Mouse (Mus musculus) CD8-positive naive resting alpha-beta T cell, adult 57 days (primary cell): ENCODE results near the gene Timm8b. TPM values are rescaled to one million over a fixed set of nuclear protein-coding genes. Genes with fewer than 3 reads are reported as not detected.

Experiments
- total RNA-seq: library from RNA; stranded (reverse); gene quantifications from one replicate; pipeline ENCODE4 v1.2.4, GENCODE M21; 2023

The Timm8b gene
- 41.3 TPM for total RNA-seq

DNA sequence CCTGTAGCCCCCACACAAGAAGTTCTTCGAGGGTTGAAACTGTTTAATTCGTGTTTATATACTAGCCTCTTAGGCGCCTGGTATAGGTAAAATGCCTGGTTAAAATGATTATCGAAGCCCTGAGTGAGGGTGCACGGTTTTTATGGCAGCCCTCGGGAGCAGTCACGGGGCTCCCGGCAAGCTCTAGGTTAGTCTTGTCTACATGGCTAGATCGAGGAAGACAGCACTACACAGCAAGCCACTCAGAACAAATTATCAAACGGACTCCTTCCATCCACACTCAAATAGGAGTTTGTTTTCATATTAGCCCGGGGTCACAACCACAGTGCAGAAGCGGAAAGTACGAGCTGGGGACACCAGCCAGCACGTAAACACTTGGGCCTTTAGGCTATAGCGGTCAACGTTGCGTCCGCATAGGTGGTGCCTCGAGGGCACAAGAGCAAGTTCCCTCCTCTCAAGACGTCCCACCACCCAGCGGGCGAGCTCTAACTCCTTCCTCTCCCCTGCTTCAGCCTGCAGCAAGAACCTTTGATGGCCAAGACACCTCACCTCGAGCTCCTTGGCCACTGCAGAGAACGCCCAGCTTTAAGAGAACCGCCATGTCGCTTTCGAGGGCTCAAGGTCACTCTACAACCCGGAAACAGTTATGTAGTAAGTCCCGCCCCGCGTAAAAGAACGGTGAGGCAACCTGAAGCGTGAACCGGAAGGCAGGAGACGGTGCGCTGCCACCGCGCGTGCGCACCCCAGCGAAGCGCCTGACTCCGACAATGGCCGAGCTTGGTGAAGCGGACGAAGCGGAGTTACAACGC, at the start of gene Timm8b, which contains the start of gene Sdhd:
TSS of gene Timm8b (plus strand) at position 722 of the 809 bp plus-strand sequence.
TSS of gene Sdhd (minus strand) at position 624 of the 809 bp plus-strand sequence.

DNA sequence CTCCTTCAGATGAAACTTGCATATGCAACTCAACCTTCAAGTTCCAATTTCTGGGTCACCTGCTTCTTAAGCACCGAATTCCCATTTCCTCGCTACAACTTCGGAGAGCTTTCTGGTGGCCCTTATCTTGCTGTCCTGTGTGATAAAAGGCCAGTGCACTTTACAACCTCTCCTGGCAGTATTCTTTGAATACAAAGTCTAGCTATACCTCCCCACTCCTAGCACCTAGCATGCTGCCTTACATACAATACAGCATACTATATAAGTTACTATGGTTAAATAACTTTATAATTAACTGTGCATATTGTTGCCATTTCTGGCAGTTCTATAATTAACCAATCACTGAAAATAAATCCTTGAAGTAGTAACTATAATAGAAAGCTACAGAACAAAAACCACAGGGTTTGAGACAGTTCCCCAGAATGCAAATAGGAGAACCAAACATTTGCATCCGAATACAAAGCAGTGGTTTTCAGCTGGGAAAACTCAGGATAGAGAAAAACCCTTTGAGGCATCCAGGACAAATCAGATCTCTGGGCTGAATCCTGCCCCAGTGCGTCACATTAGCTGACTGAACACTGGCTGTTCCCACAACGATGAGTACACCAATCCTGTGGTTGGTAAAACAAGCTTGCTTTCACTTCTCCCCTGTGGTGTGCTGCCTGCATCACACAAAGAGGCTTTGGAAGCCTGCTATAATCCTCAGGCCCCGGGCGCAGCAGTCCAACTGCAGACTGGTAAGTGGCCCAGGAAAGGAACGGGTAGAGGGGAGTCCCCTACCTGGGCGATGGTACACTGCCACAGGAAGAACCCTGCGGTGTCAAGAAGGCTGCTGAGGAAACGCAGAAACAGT, 49.2 kb upstream of the Timm8b start, which contains the start of gene Il18:
TSS of gene Il18 (plus strand) at position 587 of the 853 bp plus-strand sequence.

DNA sequence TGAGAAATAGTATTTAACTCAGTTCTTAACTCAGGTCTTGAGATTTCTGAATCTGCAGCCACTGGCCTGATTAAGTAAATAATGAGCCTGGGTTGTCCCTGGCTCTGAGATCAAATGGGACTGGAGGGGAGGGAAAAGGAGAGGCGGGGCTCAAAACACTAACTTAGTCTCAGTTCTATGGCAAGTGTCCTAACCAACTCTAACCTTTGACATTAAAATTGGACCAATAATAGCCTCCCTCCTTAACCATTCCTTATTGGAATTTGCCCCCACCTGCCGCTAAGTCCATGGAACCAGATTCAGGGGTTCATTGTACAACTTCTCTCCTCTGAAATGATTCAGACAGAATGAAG, 48.6 kb upstream of the Timm8b start, which contains the start of gene Bco2:
TSS of gene Bco2 (minus strand) at position 88 of the 353 bp plus-strand sequence.

DNA sequence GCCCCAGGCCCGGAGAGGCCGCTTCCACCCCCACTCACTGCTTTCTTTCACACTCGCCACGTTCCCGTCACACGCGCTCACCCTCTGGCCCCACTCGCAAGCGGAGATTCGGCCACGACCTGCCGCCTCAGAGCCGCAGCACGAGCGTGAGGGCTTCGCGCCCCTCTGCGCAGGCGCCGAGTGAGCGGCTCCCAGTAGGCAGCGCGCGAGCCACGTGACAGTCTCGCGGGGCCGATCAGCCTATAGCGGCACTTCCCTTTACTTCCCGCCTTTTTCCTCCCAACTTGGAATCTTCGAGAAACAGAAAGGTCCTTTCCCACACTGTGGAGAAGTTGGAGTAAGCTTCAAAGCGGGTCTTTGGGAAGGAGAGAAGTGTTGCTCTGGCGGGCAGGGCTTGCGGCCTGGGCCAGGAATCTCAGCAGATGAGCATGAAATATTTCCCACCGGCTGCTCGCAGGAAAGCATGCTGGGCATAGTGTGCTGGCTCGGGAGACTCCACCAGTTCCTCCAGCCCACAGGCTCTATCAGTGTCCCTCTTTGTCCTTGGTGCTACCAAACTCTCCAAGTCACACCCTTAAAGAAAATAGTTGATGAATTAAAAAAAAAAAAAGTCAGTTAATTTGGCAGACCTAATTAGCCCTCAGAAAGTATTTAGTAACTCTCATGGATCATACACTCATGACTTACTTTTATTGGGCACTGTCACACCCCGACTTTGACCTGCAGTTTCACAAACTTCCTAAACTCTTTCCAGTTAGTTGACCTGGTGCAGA, 42.4 kb upstream of the Timm8b start, which contains the start of gene Tex12:
TSS of gene Tex12 (minus strand) at position 181 of the 773 bp plus-strand sequence.

DNA sequence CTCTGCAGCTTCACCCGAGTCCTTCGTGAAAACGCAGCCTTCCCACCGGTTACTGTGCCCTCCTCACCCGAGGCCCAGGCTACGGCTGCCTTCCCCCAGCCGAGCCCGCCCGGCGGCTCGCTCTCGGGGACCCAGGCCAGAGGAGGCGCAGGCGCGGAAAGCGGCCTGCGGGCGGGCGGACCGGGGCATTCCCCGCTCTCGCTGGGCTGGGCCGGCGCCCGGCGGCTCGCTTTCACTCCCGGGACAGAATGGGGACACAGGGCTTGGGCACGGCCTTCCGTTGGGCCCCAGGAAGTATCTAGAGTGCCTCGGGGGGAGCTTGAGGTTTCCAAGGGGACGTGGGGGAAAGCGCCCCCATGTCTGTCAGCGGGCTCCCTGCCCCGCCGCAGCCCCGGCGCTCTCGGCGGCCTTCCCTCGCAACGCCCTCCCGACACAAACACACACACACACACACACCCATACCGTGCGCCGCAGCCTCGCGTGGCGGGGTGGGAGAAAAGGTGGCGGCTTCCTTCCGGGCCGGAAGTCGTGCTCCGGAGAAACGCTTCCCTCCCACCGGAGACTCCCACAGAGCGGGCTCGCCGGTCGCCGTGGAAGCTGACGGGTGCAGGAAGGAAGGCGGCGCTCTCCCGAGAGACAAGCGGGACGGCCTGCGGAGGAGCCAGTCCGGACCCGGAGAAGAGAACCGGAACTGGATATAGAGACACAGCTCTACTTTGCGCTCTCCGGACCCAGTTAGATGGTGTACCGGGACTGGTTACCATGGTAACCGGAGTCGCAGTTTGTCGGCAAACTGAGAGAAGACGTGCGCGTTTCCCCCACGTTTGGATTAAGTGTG, 13.3 kb downstream of the Timm8b start, which contains the start of the genes Pih1d2 and Nkapd1:
TSS of gene Pih1d2 (plus strand) at position 556 of the 838 bp plus-strand sequence.
TSS of gene Nkapd1 (minus strand) at position 699 of the 838 bp plus-strand sequence.

Other genes with a start within 250 kb of the Timm8b start
- gene Plet1, start 109.4 kb upstream of the Timm8b start, total RNA-seq, result not detected
- 38.3 TPM for gene Pts, start 75.2 kb upstream of the Timm8b start, total RNA-seq
- gene Il18, start 49.1 kb upstream of the Timm8b start, total RNA-seq, result 2.6 TPM
- not detected for gene Bco2, start 48.7 kb upstream of the Timm8b start, total RNA-seq
- gene Tex12, start 42.6 kb upstream of the Timm8b start, total RNA-seq, result not detected
- 50.3 TPM for gene Sdhd, start 98 bp upstream of the Timm8b start, total RNA-seq
- gene Pih1d2, start 13.4 kb downstream of the Timm8b start, total RNA-seq, result 1.2 TPM
- gene Nkapd1, start 13.6 kb downstream of the Timm8b start, total RNA-seq, result 36.9 TPM
- 28.1 TPM for gene Dlat, start 55.9 kb downstream of the Timm8b start, total RNA-seq
- gene Dixdc1, start 135.6 kb downstream of the Timm8b start, total RNA-seq, result 0.40 TPM
- gene 2310030G06Rik, start 142.6 kb downstream of the Timm8b start, total RNA-seq, result not detected
- not detected for gene Cryab, start 147.4 kb downstream of the Timm8b start, total RNA-seq
- gene Hspb2, start 148.4 kb downstream of the Timm8b start, total RNA-seq, result not detected
- gene Fdxacb1, start 164.3 kb downstream of the Timm8b start, total RNA-seq, result 12.8 TPM
- gene Alg9, start 171.1 kb downstream of the Timm8b start, total RNA-seq, result 21.4 TPM
- 15.6 TPM for gene 1110032A03Rik, start 171.6 kb downstream of the Timm8b start, total RNA-seq
- gene Ppp2r1b, start 241.4 kb downstream of the Timm8b start, total RNA-seq, result 51.3 TPM